14 mouse cellular contexts compared by ENCODE assay signal in the genomic region with DNA sequence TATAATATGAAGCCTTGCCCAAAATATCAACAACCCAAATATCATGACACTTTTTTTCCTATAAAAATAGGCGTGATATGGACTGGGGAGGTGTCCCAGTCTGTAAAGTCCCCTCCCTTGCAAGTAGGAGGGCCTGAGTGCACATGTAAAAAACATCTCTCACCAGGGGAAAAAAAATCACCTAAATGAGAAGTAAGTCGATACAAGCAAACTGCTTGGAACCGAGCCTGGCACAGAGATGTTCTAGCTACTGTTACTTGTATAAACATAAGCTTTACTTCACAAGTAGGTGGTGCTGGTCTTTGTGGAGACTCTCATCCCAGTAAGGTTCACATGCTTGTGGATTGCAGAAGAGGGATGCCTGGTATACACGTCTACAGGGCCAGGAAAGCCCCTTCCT. TPM values are rescaled to one million over a fixed set of nuclear protein-coding genes. Genes with fewer than 3 reads are reported as not detected.
DNase-seq lines count a peak whose midpoint lies in the region; ATAC-seq and TF ChIP-seq lines count a peak whose summit lies in the region.
"Had no signal": no experiment of that assay in that cellular context is flagged by ENCODE, and none has a peak within 500 bp of the region (broad histone marks: within the 10 kb centered on the region; RNA-seq: fewer than 3 reads in every experiment).

No protein-coding gene starts in this region.

- H3K36me3 ChIP-seq in kidney, postnatal 0 days (ENCODE audit: insufficient read depth, low read length), result no peaks in the 10 kb centered on the region
- no peaks in the 10 kb centered on the region for H3K36me3 ChIP-seq in kidney, embryonic 14.5 days (ENCODE audit: control insufficient read depth, insufficient read depth, low read length)
- no peaks in the 10 kb centered on the region for H3K36me3 ChIP-seq in stomach, embryonic 14.5 days (ENCODE audit: control insufficient read depth, insufficient read depth, low read length)
- H3K36me3 ChIP-seq in liver, embryonic 11.5 days (ENCODE audit: control insufficient read depth, insufficient read depth, low read length), result no peaks in the 10 kb centered on the region
- H3K36me3 ChIP-seq: hindbrain, embryonic 15.5 days; kidney, embryonic 15.5 days; midbrain, embryonic 13.5 days had no signal

- H3K4me3 ChIP-seq in kidney, postnatal 0 days (replicated peaks; ENCODE audit: low read depth, low read length), result no peak overlapping the region
- H3K4me3 ChIP-seq in kidney, embryonic 14.5 days (ENCODE audit: low read length), result no peak overlapping the region
- H3K4me3 ChIP-seq in embryonic fibroblast, embryonic 13.5 days (ENCODE audit: insufficient read depth, low read length), result no peak overlapping the region
- no peak overlapping the region for H3K4me3 ChIP-seq in stomach, embryonic 14.5 days (ENCODE audit: low read depth, low read length)
- H3K4me3 ChIP-seq in liver, embryonic 11.5 days (ENCODE audit: low read depth, low read length), result no peak overlapping the region
- H3K4me3 ChIP-seq: forebrain, embryonic 13.5 days; hindbrain, embryonic 15.5 days; kidney, embryonic 15.5 days; midbrain, embryonic 13.5 days had no signal

- no peak overlapping the region for H3K9ac ChIP-seq in kidney, postnatal 0 days (ENCODE audit: low read depth, low read length)
- H3K9ac ChIP-seq in kidney, embryonic 14.5 days (ENCODE audit: low read depth, low read length), result no peak overlapping the region
- no peak overlapping the region for H3K9ac ChIP-seq in stomach, embryonic 14.5 days (replicated peaks; ENCODE audit: low read depth, low read length)
- no peak overlapping the region for H3K9ac ChIP-seq in liver, embryonic 11.5 days (ENCODE audit: low read depth, low read length)
- H3K9ac ChIP-seq: forebrain, embryonic 13.5 days; hindbrain, embryonic 15.5 days; kidney, embryonic 15.5 days; midbrain, embryonic 13.5 days had no signal

- H3K9me3 ChIP-seq in kidney, postnatal 0 days (replicated peaks; ENCODE audit: low read length), result no peaks in the 10 kb centered on the region
- no peaks in the 10 kb centered on the region for H3K9me3 ChIP-seq in kidney, embryonic 14.5 days (ENCODE audit: control insufficient read depth, low read length)
- H3K9me3 ChIP-seq in stomach, embryonic 14.5 days (ENCODE audit: control insufficient read depth, low read depth, low read length), result no peaks in the 10 kb centered on the region
- no peaks in the 10 kb centered on the region for H3K9me3 ChIP-seq in liver, embryonic 11.5 days (ENCODE audit: control insufficient read depth, low read length)
- H3K9me3 ChIP-seq: forebrain, embryonic 13.5 days; hindbrain, embryonic 15.5 days; kidney, embryonic 15.5 days; midbrain, embryonic 13.5 days had no signal

- H3K27me3 ChIP-seq in kidney, postnatal 0 days (ENCODE audit: insufficient read depth, low read length), result no peaks in the 10 kb centered on the region
- no peaks in the 10 kb centered on the region for H3K27me3 ChIP-seq in kidney, embryonic 14.5 days (ENCODE audit: control insufficient read depth, insufficient read depth, low read length)
- no peaks in the 10 kb centered on the region for H3K27me3 ChIP-seq in stomach, embryonic 14.5 days (ENCODE audit: control insufficient read depth, insufficient read depth, low read length)
- no peaks in the 10 kb centered on the region for H3K27me3 ChIP-seq in liver, embryonic 11.5 days (replicated peaks; ENCODE audit: control insufficient read depth, insufficient read depth, low read length)
- H3K27me3 ChIP-seq: forebrain, embryonic 13.5 days; hindbrain, embryonic 15.5 days; kidney, embryonic 15.5 days; midbrain, embryonic 13.5 days had no signal

- 0 out of 2 replicates have a peak overlapping the region, but pooled peaks have one; percentile 36 for H3K27ac ChIP-seq in kidney, postnatal 0 days
- H3K27ac ChIP-seq in kidney, embryonic 14.5 days (ENCODE audit: low read depth, low read length), result no peak overlapping the region
- H3K27ac ChIP-seq in embryonic fibroblast, embryonic 13.5 days (ENCODE audit: insufficient read depth, low read length), result peak overlapping the region; percentile 80
- H3K27ac ChIP-seq in stomach, embryonic 14.5 days (ENCODE audit: low read length), result peak overlapping the region; percentile 89; the same call in 1 of the 2 replicates
- H3K27ac ChIP-seq in liver, embryonic 11.5 days (ENCODE audit: low read depth, low read length), result no peak overlapping the region
- H3K27ac ChIP-seq: forebrain, embryonic 13.5 days; hindbrain, embryonic 15.5 days; midbrain, embryonic 13.5 days had no signal

- 33% methylated on average over 4 of the region's 4 CpGs for WGBS in kidney, postnatal 0 days
- 48% methylated on average over 4 of the region's 4 CpGs for WGBS in kidney, embryonic 14.5 days
- WGBS in stomach, embryonic 14.5 days, result 47% methylated on average over 4 of the region's 4 CpGs
- WGBS in liver, embryonic 11.5 days, result 57% methylated on average over 4 of the region's 4 CpGs

- ATAC-seq in kidney, postnatal 0 days (replicated peaks; ENCODE audit: low FRiP score, low read depth), result no peak
- ATAC-seq in kidney, embryonic 14.5 days (ENCODE audit: low FRiP score, low TSS enrichment), result no peak
- no peak for ATAC-seq in stomach, embryonic 14.5 days (ENCODE audit: insufficient number of reproducible peaks, insufficient read depth, low FRiP score, low read depth)
- ATAC-seq in liver, embryonic 11.5 days (replicated peaks; ENCODE audit: low FRiP score), result no peak
- ATAC-seq: forebrain, embryonic 13.5 days; midbrain, embryonic 13.5 days had no signal

- no peak overlapping the region for H3K4me2 ChIP-seq in kidney, postnatal 0 days (ENCODE audit: low read length)
- H3K4me2 ChIP-seq in kidney, embryonic 14.5 days (replicated peaks; ENCODE audit: low read depth, low read length), result no peak overlapping the region
- H3K4me2 ChIP-seq in stomach, embryonic 14.5 days (replicated peaks; ENCODE audit: low read depth, low read length), result no peak overlapping the region
- no peak overlapping the region for H3K4me2 ChIP-seq in liver, embryonic 11.5 days
- H3K4me2 ChIP-seq: forebrain, embryonic 13.5 days; hindbrain, embryonic 15.5 days; kidney, embryonic 15.5 days; midbrain, embryonic 13.5 days had no signal

- DNase-seq in kidney, postnatal 0 days (ENCODE audit: low spot score), result peak; percentile 34
- peak; percentile 45 for DNase-seq in adipocyte (ENCODE audit: low spot score)
- DNase-seq in heart, postnatal 4 days, result no peak
- DNase-seq in liver, embryonic 11.5 days (ENCODE audit: low spot score), result no peak
- DNase-seq: adrenal gland, postnatal 25 days; cerebellum, postnatal 25 days; heart, postnatal 10 days had no signal

- H3K4me1 ChIP-seq in kidney, postnatal 0 days (replicated peaks; ENCODE audit: insufficient read depth, low read length), result peaks cover 31% of the 10 kb centered on the region
- H3K4me1 ChIP-seq in kidney, embryonic 14.5 days (ENCODE audit: control insufficient read depth, insufficient read depth, low read length), result peaks cover 37% of the 10 kb centered on the region
- peaks cover 32% of the 10 kb centered on the region for H3K4me1 ChIP-seq in embryonic fibroblast, embryonic 13.5 days (ENCODE audit: control insufficient read depth, insufficient read depth, low read length)
- peaks cover 41% of the 10 kb centered on the region for H3K4me1 ChIP-seq in stomach, embryonic 14.5 days (ENCODE audit: control insufficient read depth, insufficient read depth, low read length)
- peaks cover 8% of the 10 kb centered on the region; the same call in 1 of the 2 replicates for H3K4me1 ChIP-seq in liver, embryonic 11.5 days (replicated peaks; ENCODE audit: control insufficient read depth, insufficient read depth, low read length)

- TF ChIP-seq CTCF in kidney, postnatal 0 days (IDR thresholded peaks at IDR 0.05; ENCODE audit: low read depth), result no peak
- TF ChIP-seq CTCF in embryonic fibroblast, embryonic 13.5 days (IDR thresholded peaks at IDR 0.05; ENCODE audit: borderline replicate concordance, insufficient read depth, low read length), result no peak

- TF ChIP-seq POLR2A in embryonic fibroblast, embryonic 13.5 days (IDR thresholded peaks at IDR 0.05; ENCODE audit: low read depth, low read length), result no peak

RNA-seq across cellular contexts. Expression of a gene that starts 31.5 kb away (rescaled TPM):
- polyA plus RNA-seq in kidney, postnatal 0 days (2015; fragmentation: Nextera tagmentation; extraction: Ambion mirVana), result 73.1 and 82.7 TPM in 2 replicates
- polyA plus RNA-seq in kidney, embryonic 14.5 days (2014; fragmentation: Nextera tagmentation; extraction: Ambion mirVana), result 69.0 and 75.2 TPM in 2 replicates
- 40.4 and 40.8 TPM in 2 replicates for polyA plus RNA-seq in embryonic fibroblast, embryonic 13.5 days (2011; ENCODE audit: insufficient read length, low read depth, missing spikeins)
- polyA plus RNA-seq in stomach, embryonic 14.5 days (2014; fragmentation: Nextera tagmentation; extraction: Ambion mirVana), result 91.8 and 95.4 TPM in 2 replicates
- total RNA-seq in heart, postnatal 4 days (2021), result 10 to 100 TPM; 31.4 to 34.2 TPM
- polyA plus RNA-seq in liver, embryonic 11.5 days (2014; fragmentation: Nextera tagmentation; extraction: Ambion mirVana), result 25.8 TPM in 2 replicates

Comparison
In these comparisons a context has a peak if more than half of its experiments do, and no peak if none do; other contexts are left out.
1. H3K27ac ChIP-seq: peak in kidney, postnatal 0 days (single experiment), embryonic fibroblast, embryonic 13.5 days (single experiment) and stomach, embryonic 14.5 days (single experiment); none in kidney, embryonic 14.5 days (single experiment) and liver, embryonic 11.5 days (single experiment).
2. DNase-seq: peak in kidney, postnatal 0 days (single experiment) and adipocyte (single experiment); none in heart, postnatal 4 days (single experiment) and liver, embryonic 11.5 days (single experiment).